Mouse (Mus musculus): ENCODE results near the gene Nox3.

Gene Nox3

DNA sequence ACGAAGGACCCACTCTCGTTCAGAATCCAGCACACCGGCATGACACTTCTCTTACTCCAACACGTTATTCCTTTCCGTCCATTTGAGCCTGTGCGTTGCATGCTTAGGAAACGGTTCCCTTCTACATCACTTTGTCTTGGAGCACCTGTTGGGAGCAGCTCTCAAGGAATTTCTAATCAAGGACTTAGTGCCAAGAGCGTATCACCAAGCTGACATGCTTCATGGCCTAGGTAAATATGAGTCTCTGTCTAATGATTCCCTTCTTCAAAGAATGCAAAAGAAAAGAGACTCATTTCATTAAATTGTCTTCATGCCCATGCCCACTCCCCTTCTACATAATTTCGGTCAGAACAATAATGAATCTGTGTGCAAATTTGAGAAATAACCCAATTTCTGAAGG, at the start of gene Nox3:
Gene Nox3, minus strand, starts transcription at position 101 of the 400 bp plus-strand sequence.
- no peak for DNase-seq (ENCODE audit: low spot score in 2 of 2)

DNA sequence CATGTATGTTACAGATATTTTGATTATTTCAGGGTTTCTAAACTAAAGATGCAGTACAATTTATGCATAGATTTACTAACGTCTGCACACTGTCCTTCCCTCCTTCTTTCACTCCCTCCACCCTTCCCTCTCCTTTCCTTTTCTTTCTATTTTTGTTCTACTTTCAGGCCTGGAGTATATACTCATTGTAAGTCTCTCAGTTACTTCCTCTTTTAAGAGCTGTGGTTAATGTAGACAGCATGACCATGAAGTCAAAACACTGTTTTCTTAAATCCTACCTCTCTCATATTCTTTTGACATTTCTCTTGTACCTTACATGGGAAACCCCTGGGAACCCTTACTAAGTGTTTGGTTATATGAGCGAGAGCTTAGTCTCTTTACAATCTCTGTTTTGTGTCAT, 48.3 kb upstream of the Nox3 start:
- DNase-seq (ENCODE audit: low spot score in 2 of 2) = no peak

DNA sequence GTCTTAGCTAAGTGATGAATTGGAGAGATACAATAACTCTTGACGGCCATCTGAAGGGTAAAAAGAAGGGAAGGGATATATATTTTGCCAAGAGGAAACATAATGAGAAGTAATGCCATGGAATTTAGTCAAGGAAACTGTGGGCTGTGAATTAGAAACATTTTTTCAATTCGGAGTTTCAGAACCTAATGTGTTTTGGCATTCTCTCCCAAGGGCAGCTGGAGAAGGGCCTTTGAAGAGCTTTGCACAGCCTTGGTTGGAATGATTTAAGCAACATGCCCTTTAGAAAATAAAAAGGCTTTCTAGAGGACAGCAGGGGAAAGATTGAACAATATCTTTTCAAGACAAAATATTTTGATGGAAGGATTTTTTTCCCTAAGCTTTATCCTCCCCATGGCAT, 40.9 kb upstream of the Nox3 start:
- DNase-seq (ENCODE audit: low spot score in 2 of 2) = no peak

DNA sequence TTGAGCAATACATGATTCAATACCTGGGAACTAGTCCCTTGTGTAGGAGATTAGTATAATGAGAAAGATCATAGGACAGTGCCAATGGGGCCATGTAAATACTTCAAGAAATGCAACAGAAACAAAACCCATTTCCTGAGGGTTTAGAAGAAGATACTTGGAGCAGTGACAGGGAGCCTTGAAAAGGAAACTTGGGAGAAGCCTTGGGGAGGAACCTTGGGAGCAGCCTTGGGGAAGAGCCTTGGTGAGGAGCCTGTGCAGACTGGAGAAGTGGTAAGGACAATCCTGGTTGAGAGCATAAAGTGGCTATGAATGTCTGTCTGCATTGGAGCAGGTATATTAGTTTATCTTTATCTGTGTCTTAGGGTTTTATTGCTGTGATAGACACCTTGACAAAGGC, 38.2 kb upstream of the Nox3 start:
- no peak for DNase-seq (ENCODE audit: low spot score in 2 of 2)

DNA sequence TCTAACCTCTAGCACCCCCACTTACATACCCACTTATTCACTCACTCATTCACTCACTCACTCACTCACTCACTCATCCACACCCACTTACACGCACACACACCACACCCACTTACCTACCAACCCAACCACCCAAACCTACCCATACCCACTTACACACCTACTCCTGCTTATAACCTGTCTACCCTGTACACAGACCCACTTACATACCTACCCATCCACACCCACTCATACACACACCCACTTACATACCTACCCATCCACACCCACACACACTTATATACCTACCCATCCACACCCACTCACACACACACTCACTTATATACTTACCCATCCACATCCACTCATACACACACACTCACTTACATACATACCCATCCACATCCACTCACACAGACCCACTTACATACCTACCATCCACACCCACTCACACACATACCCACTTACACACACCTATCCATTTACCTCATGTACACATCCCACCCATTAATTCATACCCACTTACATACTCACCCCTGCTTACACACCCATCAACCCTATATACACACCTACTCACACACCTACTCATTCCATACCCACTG, 9.4 kb upstream of the Nox3 start:
- no peak for DNase-seq (ENCODE audit: low spot score in 2 of 2)

DNA sequence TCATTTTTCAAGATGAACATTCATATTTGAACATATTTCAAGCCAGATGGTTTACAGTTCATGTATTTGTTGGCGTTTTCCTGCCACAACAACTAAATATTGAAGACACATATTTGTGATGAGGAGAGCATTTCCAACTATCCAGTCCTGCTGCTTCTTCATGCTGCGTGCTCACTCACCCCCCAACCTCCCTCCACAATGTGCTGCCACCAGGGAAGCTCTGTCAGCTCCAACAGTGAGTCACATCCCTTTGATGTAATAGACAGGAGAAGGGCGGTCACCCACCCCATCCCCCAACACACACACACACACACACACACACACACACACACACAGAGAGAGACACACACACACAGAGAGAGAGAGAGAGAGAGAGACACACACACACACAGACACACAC, 6.3 kb upstream of the Nox3 start:
- DNase-seq (ENCODE audit: low spot score in 2 of 2) = no peak

DNA sequence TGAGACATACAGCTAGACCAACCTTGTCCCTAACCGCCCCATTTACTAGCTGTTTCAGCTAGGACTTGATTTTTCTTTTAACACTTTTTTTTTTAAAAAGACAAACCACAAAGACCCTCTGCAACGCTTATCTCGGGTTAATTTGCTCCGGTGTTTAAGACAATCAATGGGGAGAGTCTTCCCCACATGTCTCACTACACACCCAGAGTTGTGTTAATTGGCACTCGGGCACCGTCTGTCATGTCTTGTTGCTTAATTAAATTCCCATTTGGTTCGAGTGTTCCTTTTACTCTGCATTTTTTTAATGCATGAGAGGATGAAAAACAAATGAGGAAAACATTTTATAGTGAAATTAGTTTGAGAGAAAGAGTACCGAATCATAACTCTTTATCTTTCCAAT, 3.2 kb downstream of the Nox3 start:
- DNase-seq (ENCODE audit: low spot score in 2 of 2) = no peak

DNA sequence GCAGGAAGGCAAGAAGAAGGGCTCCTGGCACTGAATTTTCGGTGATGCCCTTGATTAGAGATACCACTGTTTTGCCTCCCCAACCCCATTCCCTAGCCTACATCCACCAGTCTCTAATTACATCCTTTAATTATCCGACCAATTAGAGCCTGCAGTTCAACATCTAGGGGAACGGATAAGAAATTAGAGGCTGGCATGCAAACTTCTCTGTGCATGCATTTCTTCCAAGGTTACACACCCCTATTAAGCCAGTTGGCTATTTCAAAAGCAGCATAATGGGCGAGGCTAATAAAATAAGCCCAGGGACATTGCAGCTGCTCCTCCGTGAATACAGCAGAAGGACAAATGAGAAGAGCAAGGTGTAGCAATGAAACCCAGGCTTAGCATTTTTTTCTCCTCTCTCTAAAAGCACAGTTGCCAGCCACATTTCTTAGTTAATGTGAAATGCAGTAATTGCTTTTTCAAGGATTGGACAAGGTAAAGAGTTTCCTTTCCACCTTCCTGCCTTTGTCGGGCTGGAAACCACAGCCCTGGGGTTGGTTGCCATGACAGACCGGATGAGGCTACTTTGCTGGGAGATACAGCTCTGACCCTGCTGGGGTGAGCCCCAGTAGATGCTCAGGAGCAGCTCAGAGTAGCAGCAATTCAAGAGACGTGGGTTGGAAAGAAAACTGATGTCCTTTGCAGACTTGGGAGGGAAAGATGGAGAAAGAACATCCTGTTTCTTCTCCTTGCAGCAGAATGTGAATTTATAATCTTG, 5.4 kb downstream of the Nox3 start:
- no peak for DNase-seq (ENCODE audit: low spot score in 2 of 2)

DNA sequence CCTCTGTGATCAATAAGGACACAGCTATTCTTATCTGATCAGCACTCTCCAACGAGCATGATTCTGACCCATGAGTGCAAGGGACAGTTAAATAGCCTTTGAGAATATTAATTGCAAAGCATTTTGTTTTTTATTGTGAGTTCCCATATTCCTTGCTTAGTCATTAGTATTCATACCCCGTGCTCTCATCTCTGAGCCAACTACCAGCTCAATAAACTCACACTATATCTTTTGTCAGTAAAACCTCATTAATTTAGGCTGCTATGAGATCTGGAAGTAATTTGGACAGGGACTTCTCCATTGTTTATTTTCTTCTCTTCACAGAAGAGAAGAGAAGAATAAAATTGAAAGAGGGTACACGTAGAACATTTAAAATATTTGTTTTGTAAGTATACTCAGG, 12.4 kb downstream of the Nox3 start:
- DNase-seq (ENCODE audit: low spot score in 2 of 2) = no peak

DNA sequence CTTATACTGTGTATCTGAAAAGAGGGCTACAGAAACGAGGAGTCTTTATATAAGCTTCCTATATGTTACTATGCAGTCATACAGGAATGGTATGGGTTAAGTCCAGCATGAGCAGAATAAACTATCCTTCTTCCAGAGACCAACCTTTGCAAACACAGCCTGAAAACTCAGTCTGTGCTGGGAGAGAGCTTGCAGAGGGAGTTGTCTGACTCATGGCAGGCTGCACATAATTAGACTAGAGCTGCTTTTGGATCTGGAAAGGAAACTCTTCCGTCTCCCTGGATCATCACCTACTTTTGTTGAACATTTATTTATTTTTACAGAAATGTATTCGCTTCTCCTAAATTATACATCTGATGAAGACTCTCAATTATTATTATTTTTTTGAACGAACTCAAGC, 26.8 kb downstream of the Nox3 start:
- no peak for DNase-seq (ENCODE audit: low spot score in 2 of 2)

DNA sequence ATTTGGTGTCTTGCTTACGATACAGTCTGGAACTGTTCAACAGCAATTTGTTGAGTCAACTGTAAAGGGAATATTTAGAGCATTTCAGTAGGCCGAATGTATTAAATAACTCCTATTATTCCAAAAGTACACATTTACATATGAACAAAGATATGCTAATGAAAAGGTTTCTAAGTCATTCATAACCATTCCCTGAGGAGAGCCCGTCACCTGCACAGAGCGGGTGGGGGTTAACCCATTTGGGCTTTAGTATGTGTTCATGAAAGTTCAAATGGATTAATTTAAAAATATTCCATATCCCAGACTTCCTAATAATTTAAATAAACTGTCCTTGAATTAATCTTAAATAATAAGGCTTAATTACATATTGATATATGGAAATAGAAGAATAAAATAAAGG, 28.8 kb downstream of the Nox3 start:
- DNase-seq (ENCODE audit: low spot score in 2 of 2) = no peak

DNA sequence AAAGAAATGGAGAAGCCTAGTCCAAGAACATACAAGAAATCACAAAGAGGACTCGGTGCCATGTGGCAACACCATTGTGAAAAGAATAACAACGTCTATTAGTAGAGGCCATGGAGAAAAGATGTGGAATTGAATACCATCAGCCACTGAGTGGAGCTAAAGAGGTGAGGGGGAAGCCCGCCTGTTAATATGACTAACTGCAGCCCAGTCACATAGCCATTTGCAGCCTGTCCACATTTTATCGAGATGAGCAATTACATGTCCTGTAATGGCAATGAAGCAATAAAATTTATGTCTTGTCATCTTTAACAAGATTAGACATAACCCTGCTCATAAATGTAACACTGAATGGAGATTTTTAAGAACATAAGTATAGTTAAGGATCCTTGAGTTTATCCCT, 30.7 kb downstream of the Nox3 start:
- DNase-seq (ENCODE audit: low spot score in 2 of 2) = no peak

DNA sequence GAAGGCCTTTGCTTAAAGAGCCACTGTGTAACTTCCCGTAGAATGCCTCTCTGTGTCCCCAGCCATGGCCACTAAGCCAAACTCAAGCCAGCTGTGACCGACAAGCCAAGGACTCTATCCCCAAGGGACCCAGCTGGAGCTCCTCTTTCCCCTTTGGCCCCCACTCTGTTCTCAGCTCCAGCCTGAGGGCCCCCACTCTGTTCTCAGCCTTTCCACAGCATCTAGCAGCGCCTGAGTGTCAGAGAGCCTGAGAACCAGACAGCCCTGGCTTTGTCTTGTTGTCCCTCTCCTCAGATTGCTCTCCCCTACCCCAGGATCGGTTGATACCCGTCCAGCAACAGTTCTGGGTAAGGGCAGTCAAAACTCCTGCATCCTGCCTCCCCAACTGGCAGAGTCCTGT, 36.6 kb downstream of the Nox3 start:
- DNase-seq (ENCODE audit: low spot score in 2 of 2) = no peak

DNA sequence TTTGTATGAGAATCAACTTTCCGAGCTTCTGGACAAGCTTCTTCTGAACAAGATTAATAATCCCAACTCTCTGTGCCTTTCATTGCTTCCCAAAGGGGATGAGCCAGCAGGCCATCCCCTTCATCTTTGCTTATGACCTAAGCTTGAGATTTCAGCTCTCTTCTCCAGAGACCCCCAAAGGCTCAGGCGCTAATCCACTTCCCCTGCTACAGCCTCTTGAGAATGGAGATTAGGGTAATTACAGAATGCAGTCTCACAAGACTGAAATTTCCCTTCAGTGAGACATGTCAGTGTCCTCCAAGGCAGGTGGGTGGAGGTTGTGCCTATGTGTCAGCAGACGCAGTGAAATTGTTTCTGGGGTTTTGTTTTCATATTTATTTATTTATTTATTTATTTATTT, 45.7 kb downstream of the Nox3 start:
- no peak for DNase-seq (ENCODE audit: low spot score in 2 of 2)

DNA sequence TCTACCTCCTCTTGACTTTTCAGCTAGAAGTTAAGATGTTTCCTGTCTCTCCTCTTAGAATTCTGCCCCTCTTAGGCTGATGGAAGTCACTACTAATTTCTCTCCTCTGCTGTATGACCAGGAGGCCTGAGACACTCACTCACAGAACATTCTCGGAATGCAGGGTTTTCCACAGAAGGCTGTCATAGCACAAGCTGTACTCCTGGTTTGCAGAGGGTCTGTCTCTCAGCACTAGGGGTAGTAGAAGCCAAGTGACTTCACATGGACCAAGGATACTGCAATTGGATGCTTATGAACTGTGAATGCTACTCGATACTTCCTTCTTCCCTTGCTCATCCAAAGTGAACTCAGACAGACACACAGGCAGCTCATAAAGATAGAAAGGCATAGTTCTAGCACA, 52.5 kb downstream of the Nox3 start:
- DNase-seq (ENCODE audit: low spot score in 2 of 2) = no peak

DNA sequence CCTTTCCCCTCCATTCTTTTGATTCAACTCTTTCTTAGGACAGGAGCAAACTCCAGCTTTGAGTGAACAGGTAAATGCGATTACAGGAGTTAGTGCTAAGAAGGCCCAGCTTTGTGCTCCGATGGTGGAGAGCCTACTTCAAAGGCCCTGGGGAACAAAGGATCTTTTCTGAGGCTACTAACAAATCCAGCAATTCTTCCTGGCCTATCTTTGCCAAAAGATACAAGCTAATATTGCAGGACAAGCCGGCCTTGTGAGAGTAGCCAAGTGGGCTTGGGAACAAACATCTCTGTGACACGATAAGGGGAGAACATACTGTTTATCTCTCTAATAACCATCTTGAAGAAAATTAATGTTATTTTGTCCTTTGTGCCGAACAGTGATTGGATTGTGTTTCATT, 54.6 kb downstream of the Nox3 start:
- no peak for DNase-seq (ENCODE audit: low spot score in 2 of 2)

DNA sequence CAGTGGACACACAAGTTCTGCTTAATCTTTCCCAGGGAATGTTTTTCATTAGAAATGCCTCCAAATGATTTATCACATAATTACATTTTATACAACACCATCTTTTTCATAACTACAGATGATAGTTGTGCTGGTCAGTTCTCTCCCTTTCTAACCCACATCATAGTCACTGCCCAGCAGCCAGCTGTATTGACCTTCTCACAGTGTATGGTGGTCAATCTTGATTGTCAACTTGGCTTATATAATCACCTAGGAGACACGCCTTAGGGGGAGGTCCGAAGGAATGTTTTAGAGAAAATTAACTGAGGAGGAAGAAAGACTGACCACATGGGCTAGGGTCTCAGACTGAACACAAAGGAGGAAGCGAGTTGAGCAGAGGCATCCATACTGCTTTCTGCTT, 57.3 kb downstream of the Nox3 start:
- DNase-seq (ENCODE audit: low spot score in 2 of 2) = no peak

DNA sequence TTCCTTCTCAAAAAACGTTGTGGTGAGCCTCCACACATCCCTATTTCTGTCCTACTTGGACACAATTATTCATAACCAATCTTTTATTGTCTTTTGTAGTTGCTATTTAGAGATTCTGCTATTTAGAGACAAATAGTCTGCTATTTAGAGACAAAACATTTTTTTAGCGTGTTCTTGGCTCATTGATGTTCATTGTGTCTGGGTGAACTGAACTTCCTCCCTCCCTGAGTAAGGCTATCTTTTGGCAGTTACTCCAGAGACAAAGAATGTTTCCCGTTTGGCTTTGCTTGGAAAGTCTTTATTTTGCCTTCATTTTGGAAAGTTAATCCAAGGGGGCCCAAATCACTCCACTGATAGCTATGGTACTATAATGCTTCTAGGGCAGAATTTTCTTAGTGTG, 63.6 kb downstream of the Nox3 start:
- DNase-seq (ENCODE audit: low spot score in 2 of 2) = no peak

DNA sequence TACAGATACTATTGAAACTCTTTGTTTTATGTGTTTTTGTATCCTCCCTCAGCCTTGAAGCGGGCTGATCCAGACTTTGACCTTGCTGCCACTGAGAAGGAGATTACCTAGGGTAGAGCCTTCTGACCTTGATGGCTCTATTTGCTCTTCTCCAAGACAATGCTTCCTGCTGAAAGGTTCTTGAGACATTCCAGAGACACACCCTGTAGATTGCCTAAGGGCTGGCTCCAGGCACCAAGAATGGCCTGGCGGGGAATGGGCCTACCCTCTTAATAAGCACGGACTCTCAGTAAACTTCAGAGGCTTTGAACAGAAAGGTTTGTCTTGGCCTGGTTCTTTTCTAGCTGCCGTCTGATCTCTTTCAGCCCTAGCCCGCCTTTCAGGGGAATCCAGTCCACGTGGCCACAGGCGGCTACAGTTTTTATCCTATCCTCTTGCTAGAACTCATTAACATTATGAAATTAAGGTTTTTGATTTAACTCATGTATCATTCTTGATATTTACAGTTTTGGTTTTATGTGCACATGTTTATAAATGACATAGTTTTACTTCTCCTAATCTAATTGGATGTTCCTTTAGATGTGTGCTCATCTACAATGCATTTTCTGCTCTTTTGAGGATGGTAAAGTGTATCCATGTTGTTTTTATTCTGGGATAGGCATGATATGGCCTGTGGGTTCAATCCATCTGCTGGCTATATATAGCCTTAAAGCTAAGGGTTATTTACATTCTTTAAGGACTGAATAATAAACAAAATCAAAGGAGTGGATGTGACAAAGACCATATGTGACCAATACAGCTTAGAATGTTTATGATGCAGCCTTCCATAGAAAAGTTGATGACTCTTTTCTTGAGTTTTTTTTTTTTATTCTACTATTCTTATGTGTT, 79.5 kb downstream of the Nox3 start:
- DNase-seq (ENCODE audit: low spot score in 2 of 2) = no peak

DNA sequence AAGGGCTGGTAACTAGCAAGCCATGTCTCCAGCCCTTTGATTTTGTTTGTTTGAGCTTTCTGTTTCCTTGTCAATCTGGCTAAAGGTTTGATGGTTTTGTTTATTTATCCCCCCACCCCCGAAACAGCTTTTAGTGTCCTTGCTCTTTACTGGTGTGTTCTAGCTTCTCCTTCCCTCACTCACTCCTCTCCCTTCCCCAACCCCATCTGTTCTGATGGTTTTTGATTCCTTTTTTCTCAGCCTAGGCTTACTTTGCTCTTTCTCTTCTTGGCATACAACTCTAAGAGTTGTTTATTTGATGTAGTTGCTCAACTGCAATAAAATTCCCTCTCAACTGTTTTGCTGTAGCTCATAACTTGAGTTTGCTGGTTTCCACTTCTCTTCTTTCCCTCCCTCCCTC, 80.5 kb downstream of the Nox3 start:
- DNase-seq (ENCODE audit: low spot score in 2 of 2) = no peak

DNA sequence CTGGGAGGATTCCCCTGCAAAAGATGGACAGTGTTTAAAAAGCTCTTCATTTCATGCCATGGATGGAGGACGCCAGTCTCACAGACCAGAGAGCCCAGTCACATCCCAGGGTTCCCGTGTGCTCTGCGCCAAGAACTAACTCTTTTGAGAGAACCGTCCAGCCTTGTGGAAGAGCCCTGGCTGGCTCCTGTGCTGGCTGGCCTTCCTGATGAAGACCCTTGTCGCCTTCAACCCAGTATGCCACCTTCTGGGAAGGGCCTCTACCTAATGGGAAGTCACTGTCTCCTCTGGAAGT, 84.3 kb downstream of the Nox3 start:
- no peak for DNase-seq (ENCODE audit: low spot score in 2 of 2)

DNA sequence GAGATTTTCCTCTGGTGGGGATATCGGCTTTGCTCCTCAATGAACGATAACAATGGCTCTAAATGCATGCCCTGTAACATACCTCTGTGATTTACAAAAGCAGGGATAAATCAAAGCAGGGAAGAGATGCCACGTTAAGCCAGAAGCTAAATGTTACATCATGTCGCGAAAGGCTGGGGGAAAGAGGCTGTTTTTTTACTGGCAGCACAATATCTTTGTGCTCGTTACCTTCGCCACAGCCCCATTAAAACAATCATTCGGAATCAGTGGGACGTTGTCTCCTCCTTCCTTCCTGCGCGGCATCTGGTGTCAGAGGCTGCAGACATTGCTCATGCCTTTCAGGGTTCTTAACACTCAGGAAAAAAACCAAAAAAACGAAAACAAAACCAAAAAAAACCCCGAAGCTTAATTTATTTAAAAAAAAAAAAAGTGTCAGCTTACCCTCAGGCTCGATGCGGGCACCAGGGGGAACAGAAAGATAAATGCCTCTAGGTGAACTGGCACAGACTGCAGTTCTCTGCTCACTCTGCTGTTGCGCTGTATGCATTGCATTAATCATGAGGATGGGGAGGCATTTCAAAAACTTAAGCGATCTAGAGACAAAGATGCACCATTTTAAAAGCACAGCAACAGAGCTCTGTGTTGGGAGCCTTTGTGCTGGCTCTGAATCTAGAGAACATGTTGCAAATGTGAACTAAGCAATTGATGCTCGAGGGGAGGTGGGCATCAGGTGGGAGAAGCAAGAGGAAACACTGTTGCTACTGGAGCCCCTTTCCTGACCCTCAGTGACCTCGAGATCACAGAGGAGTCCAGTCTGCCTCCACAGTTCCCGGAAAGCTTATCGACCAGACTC, 84.9 kb downstream of the Nox3 start:
- no peak for DNase-seq (ENCODE audit: low spot score in 2 of 2)
